Mouse (Mus musculus) CH12F3 (cell line): Measurements from ENCODE around the gene Pars2.

Experiments used
- in situ Hi-C: fragments of 300-500 bp; cut with MboI; formaldehyde crosslinking; loops from 2 replicates; pipeline ENCODE4 v1.14.3; 2020; ENCODE audit warnings: low sequenced_read_pairs

The Pars2 gene

DNA sequence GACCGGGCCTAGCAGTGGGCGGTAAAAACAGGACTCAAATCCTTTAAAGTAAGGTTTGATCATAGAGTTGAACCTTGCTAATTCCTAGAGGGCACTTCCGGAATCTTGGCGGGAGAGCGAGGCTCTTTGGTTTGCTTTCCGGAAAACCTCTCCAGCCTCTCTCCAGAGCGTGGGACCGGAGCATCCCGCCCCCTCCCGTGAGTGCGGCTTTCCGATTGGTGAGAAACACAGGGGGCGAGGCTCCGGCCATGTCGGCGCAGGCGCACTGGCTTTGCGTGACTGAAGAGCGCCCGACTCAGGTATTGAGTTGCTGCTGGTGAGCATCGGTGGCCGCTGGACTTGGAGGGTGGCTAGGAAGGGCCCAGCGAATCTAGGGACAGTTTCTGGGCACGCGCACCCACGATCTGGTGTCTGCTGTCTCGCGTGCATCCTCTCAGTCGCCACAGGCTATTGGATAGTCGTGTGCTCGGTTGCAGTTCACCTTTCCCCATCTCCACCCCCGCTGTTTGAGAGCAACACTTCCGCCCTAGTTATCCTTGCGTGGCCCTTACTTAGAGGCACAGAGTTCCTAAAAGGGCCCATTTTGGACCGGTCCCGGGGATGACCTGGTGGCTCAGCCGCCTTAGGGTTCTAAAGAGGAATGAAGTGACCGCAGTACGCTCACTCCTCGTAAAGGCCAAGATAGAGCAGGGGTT, at the start of gene Pars2:
Pars2 (plus strand) TSS at position 237 of the 695 bp plus-strand sequence.
- in situ Hi-C loops: no loop called here

DNA sequence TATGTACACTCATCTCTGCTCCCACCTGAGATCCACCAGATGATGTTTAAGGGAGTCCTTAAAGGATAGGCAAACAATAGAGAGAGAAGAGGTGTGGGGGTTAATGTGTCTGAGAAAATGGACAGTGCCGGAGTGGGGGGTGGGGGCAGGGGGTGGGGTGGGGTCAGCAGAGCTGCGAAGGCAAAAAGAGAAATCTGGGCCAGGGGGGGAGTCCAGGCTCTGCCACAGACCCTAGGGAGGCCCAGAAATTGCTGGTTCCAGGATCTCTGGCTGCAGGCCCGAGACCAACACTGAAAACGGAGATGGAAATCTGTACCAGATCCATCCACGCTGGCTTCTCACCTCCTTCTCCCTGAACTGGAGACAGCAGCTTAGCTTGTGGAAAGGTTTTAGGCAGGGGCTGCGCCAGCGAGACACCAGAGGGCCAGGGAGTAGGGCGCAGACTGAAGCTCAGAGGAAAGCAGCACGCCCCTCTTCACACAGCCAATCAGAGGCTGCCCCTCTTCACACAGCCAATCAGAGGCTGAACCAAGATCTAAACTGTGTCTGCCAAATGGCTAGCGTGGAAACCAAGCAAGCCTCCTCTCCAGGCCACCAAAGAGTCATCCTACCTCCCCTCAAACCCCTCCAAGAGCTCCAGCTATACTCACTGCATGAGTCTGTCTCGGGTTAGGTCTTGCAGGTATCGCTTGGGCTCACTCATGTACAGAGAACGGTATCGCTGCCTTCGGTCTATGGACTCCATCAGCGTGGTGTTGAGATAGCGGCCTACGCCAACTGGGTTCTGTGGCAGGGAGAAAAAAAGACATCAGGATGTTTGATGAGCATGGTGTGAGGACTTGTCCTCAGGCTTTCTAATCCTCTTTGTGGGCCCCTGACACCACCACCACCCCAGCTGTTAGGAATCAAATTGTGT, 44.0 kb upstream of the Pars2 start:
- in situ Hi-C loops: no loop called here

DNA sequence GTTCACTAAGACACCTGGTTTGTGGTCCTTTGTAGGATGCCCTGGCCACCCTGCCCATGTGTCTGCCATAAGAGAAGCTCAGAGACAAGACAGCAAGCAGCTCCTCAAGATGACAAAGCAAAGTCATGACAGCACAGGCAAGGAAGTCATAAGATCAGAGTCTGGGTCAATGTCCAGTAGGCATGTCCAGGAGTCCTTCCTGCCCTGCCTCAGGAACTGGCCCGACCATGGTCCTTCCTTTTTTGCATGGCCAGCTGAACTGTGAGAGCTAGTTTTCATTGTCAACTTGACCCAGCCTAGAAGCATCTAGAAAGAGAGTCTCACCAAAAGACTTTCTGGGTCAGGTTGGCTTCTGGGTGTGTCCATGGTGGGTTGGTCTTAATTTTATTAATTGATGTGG, 43.0 kb upstream of the Pars2 start:
- in situ Hi-C loops: no loop called here

DNA sequence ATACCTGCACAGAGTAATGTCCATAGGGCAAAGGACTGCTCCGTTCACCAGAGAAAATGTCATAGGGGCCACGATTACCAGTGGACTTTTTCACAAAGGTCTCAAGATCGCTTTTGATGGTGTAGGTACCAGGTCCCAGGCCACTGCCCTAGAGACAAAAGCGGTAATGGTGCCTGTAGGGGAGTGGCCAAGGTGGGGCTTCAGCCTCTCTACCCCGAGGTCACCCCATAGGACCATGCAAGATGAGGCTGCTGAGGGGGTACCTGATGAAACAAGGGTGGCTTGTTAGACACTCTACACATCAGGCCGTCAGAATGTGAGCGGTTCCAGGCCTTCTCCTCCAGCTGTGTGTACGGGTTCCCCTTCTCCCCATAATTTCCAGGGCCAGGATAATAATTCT, 37.8 kb upstream of the Pars2 start:
- in situ Hi-C loops: loop anchor here (10.0 kb wide), 1 partner anchor 92 kb away; no protein-coding TSS in a partner anchor

DNA sequence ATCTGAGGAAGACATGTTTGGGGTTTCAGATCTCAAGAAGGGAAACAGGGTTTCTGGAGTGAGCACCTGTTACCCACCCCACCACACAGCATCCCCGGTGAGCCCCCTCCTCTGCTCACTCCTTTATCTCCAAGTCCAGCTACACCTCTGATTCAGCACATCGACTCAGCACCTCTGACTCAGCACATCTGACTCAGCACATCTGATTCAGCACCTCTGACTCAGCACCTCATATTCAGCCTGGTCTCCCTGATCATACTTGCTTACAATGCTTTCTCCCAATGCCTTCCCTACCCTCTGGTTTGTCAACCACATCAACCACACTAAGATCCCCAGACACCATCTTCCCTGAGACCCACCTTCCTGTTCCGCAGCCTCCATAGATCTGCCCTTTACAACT, 37.3 kb upstream of the Pars2 start:
- in situ Hi-C loops: loop anchor here (10.0 kb wide), 1 partner anchor 91 kb away; no protein-coding TSS in a partner anchor

DNA sequence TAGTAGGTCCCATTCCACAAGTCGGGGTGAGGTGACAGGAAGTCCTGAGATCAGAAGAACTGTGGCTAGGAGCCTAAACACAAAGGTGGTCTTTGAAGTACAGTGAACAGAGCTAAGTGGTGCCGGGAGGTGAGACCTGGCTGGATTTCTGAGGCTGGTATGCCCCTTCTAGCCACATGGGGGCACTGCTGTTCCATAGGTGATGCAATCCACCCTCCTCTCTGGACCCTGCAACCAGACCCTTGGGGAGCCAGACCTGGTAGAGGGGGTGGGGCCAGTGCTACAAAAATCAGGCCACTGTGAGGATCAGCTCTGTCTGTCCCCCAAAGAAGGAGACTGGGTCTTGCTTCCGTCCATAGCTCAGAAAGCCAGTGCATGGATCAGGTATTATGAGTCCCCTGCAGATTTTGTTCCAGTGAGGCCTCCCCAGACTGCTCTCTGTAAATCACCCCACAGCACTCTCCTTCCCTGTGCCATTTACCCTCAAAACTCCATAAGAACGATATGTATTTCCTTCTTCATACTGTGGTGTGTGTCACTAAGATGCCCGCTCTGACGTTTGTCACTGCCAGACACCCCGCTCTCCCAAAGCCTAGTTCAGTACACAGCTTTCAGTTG, 36.6 kb upstream of the Pars2 start:
- in situ Hi-C loops: loop anchor here (10.0 kb wide), 1 partner anchor 91 kb away; no protein-coding TSS in a partner anchor

DNA sequence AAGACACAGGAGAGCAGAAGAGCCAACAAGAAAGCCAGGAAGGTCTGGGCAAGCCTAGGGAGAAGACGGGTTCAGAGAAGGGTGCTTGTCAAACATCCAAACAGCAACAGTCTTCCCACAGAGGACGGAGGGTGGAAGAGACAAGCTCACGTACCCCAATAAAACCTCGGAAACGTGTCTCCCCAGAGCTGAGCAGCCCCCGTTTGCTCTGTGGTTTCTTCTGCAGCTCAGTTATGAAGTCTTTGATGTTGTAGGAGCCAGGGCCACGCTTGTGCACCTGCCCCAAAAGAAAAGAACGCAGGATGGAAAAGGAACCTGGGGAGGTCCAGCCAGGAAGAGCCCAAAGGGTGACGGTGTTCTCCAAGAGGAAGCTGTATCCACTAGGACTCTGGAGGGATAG, 36.0 kb upstream of the Pars2 start:
- in situ Hi-C loops: loop anchor here (10.0 kb wide), 1 partner anchor 90 kb away; no protein-coding TSS in a partner anchor

DNA sequence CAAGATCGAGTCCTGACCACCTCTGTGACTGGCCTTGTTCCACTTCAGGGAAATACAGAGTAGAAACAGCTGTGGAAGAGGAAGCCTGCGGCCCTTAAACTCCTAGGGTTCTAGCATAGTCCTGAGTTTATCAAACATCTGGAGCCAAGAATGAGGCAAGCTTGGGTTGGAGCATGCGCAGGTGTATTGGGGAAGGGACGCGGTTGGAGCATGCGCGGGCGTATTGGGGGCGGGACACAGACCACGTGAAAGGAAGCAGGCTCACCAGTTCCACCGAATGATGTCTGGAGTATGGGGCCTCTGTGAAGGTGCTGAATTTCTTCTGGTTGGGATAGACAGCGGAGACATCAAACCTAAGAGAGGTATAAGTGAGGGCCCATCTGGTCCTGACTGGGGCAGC, 35.2 kb upstream of the Pars2 start:
- in situ Hi-C loops: loop anchor here (10.0 kb wide), 1 partner anchor 89 kb away; no protein-coding TSS in a partner anchor

DNA sequence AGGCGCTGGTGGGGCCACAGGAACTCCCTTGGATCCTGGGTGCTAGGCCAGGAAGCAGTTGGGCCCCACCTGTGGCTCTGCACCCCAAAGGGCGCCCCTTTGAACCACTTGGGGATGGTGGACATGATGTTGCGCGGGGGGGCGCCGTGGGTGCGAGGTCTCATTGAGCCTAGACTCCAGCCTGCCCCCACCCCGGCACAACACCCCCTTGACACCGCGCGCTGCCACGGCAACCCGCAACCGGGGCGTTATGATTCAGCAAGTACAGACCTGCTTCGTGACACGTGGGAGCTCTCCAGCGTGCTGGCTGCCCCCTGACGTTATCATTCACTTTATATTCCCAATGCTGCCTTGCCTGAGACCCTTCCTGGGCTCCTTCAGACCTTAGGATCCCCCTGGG, 33.8 kb upstream of the Pars2 start, which contains the start of gene Lexm:
Lexm (minus strand) TSS at position 186 of the 400 bp plus-strand sequence.
- in situ Hi-C loops: loop anchor here (10.0 kb wide), 1 partner anchor 88 kb away; no protein-coding TSS in a partner anchor

DNA sequence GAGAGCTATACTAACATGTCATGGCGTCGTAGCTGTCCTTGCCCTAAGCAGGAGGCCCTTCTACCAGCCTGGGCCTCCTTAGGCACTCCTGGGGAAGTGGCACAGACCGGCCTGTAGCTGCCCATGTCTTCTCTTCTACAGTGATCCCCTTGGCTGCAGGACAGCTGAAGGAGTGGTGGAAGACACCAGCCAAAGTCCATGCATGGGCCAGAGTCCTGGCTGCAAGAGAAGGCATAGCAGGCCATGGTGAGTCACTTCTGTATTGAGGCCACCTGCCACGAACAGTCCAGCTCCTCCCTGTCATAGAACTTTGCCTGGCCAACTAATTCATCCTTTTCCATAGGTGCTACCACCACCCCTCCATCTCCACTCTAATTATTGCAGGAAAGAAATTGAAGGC, 32.0 kb upstream of the Pars2 start:
- in situ Hi-C loops: loop anchor here (10.0 kb wide), 1 partner anchor 86 kb away; no protein-coding TSS in a partner anchor

DNA sequence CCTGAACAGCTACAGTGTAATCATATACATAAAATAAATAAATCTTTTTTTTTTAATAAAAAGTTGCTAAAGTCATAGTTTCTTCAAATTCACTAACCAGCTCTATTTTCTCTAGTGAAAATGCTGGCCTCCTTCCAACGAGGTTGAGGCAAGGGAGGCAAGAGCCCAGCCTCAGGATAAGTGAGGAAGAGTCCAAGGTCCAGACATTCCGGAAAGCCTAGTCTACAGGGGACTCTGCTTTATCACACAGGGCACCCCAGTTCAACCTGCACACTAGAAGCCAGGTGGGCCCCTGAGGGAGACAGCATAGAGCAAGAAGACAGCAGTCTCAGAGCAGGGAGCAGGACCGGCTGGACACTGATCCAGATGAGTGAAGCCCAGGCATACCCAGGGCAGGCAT, 29.4 kb upstream of the Pars2 start:
- in situ Hi-C loops: no loop called here

DNA sequence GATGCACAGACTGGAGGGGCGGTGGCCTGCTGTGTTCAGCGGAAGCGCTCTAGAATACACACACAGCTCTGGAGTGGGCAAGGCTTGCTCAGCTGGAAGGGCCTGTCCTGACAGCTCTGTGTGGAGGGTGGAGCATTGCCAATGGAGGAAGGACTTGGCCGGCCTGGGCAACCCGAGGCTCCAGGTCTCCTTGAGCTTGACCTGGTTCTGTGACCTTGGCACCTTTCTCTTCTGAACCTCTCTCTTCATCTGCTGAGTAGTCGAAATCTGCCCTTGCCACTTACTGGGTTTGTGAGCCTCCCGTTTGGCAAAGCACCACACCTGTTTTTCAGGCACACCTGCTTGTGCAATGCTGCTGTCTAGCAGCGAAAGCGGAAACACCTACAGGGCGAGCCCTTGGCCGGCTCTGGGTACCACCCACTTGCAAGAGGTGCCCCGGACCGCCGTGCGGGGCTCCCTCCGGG, 28.8 kb upstream of the Pars2 start, which contains the start of gene Ttc22:
Ttc22 (plus strand) TSS at position 403 of the 464 bp plus-strand sequence.
- in situ Hi-C loops: no loop called here

DNA sequence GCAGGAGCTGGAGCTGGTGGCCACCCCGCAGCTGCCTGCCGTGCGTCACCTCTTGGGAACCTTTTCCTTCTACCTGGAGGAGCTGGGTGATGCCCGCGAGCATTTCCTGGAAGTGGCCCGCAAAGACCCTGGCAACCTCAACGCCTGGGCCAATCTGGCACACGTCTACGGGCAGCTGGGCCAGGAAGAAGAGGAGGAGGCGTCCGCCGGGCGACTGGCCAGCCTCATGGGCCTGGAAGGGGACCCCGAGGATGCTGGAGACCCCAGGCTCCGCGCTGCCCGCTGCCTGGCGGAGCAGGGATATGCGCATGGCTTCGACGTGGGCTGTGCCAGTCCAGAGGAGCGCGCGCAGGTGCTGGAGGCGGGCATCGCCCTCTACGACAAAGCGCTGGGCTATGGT, 28.2 kb upstream of the Pars2 start:
- in situ Hi-C loops: no loop called here

DNA sequence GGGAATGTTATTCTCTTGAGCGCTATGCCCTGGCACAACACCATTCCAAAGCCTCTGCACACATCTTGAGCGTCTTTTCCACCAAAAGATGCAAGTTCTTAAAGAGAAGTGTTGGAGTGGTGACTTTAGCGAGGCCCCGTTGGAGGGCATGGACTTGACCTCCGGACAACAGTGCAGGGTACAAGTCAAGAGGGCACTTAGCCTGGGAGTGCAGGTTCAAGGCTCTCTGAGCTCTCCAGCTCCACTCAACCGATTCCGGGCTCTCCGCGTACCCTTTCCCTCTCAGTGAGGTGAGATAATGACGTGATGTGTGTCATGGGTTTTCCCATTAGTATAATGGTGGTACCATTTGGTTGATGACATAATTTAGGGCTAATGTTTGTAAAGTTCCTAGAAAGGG, 26.6 kb upstream of the Pars2 start:
- in situ Hi-C loops: no loop called here

DNA sequence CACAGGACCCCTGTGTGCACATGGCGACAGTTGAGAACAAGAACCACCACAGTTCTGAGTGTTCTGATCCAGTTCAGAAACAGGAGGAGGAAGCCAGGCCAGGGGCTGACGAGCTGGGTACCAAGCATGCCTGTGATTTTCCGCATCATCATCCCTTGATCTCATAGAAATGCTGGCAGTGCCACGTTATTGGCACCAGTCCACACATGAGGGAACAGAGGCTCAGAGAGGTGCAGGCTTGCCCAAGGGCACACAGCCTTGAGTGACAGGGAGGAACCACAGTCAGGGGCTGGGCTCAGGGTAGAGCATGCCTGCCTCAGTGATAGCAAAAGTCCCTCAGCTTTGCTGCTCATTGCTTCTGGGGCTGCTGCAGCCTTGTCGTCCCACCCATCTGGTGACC, 23.1 kb upstream of the Pars2 start:
- in situ Hi-C loops: no loop called here

DNA sequence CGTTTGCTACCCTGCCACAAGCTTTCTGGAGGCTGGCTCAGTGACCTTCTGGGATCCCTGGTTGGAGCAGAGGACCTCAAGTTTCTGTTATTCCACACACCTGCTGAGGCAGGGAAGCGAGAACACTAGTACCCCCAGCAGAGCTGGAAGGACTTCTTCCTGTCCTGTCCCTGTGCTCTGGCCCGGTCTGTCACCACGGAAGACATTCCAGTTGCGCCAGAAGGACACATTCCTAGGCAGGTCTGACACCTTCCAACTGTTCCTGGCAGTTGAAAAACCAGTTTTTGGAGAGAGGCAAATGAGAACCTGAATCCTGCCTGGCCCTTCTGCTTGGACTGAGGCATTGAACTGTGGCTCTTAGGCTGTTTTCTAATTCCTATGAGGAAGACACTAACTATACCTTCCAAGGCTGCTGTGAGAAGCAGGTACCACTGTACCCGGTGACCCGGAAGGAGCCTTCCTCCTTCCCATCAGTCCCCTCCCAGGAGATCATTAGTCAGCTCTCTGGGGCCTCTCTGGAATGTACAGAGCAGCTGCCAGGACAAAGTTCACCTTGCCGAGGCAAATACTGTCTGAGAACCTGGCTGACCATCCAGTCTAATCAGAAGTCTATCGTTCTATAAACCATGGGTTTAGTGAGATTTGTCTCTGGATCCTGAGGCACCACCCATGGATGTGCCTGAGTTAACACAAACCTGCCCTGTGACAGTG, 22.1 kb upstream of the Pars2 start:
- in situ Hi-C loops: no loop called here

DNA sequence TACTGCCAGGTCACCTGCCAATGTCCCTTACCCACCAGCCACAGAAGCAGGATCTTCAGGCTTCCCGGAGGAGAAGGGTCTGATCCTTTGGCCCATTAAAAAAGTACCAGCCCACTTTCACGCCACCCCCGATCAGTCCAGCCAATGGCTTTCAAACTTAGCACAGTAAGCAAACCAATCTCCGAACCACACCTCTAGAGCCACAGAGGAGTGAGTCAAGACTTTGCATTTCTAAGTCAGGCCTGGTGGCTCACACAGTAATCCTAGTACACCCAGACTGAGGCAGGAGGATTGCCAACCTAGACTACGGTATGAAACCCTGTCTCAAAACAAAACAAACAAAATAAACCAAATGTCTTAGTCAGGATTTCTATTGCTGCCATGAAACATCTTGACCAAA, 21.5 kb upstream of the Pars2 start:
- in situ Hi-C loops: no loop called here

DNA sequence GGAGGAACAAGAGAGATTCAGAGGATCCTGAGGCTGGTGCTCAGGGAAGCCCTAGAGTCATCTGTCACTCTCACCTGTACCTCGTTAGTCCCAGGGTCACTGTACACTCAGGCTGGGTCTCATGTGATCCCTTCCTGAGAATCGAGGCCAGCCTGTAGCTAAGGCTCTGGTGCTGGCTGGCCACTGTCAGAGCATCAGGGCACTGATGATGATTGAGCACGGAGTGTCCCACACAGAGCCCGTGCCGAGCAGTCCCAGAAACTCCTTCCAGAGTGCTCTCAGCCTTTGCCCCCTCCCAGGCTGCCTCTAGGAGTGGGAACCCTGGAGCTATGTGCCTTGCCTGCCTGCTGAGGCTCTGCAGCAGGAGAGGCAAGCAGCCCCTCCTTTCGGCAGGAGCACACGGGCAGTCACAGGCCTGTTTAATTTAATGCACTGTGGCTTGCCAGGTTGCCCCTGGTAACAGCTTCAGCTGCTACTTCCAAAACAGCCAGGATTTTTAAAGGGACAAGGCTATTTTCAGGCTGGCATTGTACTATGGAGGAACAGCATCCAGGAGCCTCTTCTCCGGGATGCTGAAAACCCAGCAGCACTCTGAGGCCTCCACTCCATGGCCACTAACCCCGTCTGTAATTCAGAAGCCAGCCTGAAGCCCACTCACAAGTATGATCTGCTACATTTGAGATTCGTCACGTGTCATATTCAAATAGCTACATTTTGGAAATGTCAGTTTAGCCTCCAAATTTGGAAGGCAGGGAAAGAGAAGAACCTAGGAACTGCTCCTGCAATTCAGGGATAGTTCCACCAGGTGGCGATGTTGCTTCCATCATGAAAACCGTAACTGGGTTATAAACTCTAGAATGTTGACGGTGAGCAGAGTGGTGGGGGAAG, 20.3 kb upstream of the Pars2 start:
- in situ Hi-C loops: no loop called here

DNA sequence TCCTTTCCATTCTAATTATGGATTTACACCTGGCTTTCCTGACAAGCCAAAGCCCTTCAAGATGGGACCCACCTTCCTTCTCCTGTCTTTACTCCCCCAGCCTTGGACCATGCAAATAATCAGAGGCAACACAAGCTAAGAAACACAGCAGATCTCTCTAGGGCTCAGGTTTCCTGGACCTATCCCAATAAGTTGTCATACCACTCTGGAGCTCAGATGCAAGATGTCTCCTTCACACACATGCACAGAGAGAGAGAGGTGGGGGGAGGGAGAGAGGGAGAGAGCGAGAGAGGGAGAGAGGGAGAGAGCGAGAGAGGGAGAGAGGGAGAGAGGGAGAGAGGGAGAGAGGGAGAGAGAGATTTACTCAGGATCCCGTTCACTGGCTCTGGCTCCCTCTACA, 18.6 kb upstream of the Pars2 start:
- in situ Hi-C loops: no loop called here
